Mouse (Mus musculus) midbrain, embryonic 10.5 days (tissue): Measurements from ENCODE around the gene Inpp4a. TPM values are rescaled to one million over a fixed set of nuclear protein-coding genes. Genes with fewer than 3 reads are reported as not detected.

ENCODE experiments used
- DNase-seq: peaks from one replicate; pipeline ENCODE4 v3.0.0-alpha.2; 2017; ENCODE audit warnings: low spot score
- H3K27ac ChIP-seq: fragments of 300-500 bp; sonication (generic); replicated peaks from 2 replicates; pipeline ENCODE4 v1.5.1; 2016; ENCODE audit warnings: mild to moderate bottlenecking
- H3K27me3 ChIP-seq: fragments of 300-500 bp; sonication (generic); 2 replicates; pipeline ENCODE4 v1.6.1; 2016; ENCODE audit warnings: low read depth, mild to moderate bottlenecking; ENCODE audit not compliant: poor library complexity, severe bottlenecking
- H3K36me3 ChIP-seq: fragments of 300-500 bp; sonication (generic); 2 replicates; pipeline ENCODE4 v1.6.1; 2016; ENCODE audit warnings: mild to moderate bottlenecking, moderate library complexity
- H3K4me1 ChIP-seq: fragments of 300-500 bp; sonication (generic); 2 replicates; pipeline ENCODE4 v1.6.1; 2016
- H3K4me3 ChIP-seq: fragments of 300-500 bp; sonication (generic); 2 replicates; pipeline ENCODE4 v1.5.1; 2016; ENCODE audit warnings: mild to moderate bottlenecking, moderate library complexity
- H3K9me3 ChIP-seq: fragments of 300-500 bp; sonication (generic); replicated peaks from 2 replicates; pipeline ENCODE4 v1.6.1; 2016; ENCODE audit warnings: mild to moderate bottlenecking
- WGBS: fragments of 180-500 bp; shearing (Covaris S2); methylation state at CpG from one replicate; pipeline ENCODE4 v1.1.7; 2016; 5-methylcytosine and 5-hydroxymethylcytosine counted together
- polyA plus RNA-seq: library from polyadenylated mRNA; unstranded; fragments of >200 nt; fragmentation: Nextera tagmentation; extraction: Ambion mirVana; gene quantifications from 2 replicates; pipeline ENCODE4 v1.2.1, GENCODE M21; 2016

Inpp4a gene
- polyA plus RNA-seq = 11.9 and 17.4 TPM in 2 replicates

DNA sequence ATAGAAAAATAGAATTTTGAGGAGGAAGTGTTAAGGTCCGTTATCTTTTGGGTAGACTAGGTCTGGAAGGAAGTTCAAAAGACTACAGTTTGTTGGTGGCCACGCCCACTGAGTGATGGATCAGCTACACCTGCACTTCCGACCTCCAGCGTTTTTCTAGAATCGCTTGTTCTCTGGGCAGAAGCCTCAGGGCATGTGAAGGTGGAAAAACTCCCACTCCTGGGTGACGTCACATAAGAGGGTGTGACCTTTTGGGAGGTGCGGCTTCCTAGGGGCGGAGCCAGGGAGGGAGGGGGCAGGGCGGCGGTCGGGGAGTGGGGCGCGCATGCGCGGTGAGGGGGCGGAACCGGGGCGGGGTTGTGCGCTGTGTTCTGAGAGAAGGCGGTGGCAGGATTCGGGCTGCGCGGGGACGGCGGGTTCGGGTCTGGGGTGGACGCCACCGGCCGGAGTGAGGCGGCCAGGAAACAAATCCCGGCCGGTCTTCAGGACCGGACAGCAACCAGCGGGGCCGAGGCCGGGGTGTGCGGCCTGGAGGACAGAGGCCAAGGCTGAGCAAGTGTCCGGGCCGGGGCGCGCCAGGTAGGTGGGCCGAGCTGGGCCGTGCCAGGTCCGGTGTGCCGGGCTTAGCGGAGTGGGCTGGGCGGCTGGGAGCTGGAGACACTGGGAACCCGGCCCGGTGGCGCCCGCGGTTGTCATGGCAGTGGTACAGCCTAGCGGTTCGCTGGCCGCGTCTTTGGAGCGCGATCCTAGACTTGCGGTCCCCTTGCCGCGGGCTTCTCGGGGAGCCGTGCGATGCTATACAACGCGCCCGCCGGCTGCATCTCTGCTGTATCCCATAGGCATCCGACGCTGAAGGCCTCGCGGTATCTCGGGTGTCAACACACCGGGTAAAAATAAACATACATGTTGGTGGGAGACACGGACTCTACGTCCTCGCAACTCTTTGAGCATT lies at the start of gene Inpp4a:
Gene Inpp4a, plus strand, starts transcription at position 326 of the 952 bp plus-strand sequence.
- peak; percentile 94 for DNase-seq
- Histone ChIP-seq H3K27ac (peak within 1 kb of the TSS; percentile 87), H3K4me1 (peaks cover 12% of the 10 kb centered on the region), H3K36me3 (no peaks in the 10 kb centered on the region), H3K9me3 (no peaks in the 10 kb centered on the region), H3K4me3 (peak within 1 kb of the TSS; percentile 95), H3K27me3 (peaks cover 8% of the 10 kb centered on the region)
- WGBS = 1% methylated on average over 77 of the region's 77 CpGs

DNA sequence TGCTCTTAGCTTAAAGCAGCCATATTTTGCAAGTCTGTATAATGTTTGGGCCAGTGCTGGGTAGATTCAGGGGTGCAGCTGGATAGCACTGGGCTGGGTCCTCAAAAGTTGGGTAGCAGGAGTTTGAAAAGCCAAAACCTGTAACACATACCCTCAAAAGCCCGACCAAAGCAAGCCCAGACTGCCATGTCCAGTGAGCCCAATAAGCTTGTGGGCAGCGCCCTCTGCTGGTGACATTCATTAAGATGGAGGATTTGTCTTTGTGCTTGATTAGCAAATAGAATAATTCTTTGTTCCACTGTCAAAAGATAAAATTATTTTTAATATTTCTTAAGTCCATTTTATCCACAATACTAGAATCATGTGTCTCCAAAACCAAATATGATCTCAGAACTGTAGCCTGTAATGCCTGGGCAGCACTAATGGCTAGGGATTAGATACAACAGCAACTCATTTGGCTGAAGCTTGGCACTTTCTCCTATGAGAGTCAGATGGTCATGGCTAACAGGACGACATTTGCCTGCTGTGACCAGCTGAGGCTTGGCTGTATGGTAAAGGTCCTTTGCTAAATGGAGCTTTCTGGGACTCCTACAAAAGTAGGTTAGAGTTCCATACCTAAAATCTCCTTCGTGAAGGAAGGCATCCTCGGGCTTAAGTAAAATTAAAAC lies 48.9 kb upstream of the Inpp4a start:
- WGBS = 44% methylated on average over 5 of the region's 5 CpGs

DNA sequence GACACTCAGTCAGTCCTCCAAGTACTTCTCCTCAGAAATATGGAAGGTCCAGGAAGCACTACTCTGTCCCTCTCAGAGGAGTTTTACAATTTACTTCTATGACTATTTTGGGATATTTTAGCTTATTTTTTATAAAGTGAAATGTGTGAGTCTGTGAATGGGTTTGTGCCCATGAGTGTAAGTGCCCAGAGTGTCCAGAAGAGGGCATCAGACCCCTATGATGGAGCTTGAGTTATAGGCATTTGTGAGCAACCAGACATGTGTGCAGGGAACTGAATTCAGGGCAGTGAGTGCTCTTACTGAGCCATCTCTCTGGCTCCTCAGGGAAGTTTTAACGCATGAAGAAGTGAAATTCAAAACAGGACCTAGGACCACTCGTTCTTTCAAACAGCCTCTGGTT lies 41.2 kb upstream of the Inpp4a start:
- no peak for DNase-seq
- no peak overlapping the region for H3K27ac ChIP-seq
- WGBS = 92% methylated on average over 2 of the region's 2 CpGs
- H3K4me1 ChIP-seq = no peaks in the 10 kb centered on the region
- no peaks in the 10 kb centered on the region for H3K27me3 ChIP-seq
- no peaks in the 10 kb centered on the region for H3K9me3 ChIP-seq
- no peak overlapping the region for H3K4me3 ChIP-seq
- H3K36me3 ChIP-seq = no peaks in the 10 kb centered on the region

More for the DNA sequence above, 48.9 kb upstream of the Inpp4a start:
- Histone ChIP-seq H3K27me3 (no peaks in the 10 kb centered on the region), H3K9me3 (no peaks in the 10 kb centered on the region), H3K36me3 (no peaks in the 10 kb centered on the region), H3K27ac (no peak overlapping the region), H3K4me1 (no peaks in the 10 kb centered on the region), H3K4me3 (no peak overlapping the region)
- DNase-seq = peak; percentile 78

DNA sequence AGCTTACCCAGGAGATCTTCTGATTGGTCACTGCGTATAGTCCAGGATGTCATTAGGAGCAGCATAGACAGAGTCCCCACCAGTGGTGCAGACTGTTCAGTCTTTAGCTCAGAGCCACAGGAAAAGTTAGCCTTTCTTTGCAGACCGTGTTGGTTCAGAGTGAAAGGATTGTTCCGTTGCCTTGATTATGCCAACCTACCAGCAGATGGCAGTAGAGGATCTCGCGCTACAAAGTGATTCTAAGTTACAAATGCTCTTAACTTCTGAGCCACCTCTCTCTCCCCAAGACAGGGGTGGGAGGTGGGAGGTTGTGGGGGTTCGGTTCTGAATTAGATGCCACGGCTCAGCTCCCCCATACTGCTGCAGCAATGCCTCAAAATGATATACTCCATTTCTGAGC lies 27.2 kb upstream of the Inpp4a start:
- H3K4me3 ChIP-seq = no peak overlapping the region
- WGBS = 9% methylated on average over 7 of the region's 7 CpGs
- no peaks in the 10 kb centered on the region for H3K36me3 ChIP-seq
- no peaks in the 10 kb centered on the region for H3K4me1 ChIP-seq
- H3K9me3 ChIP-seq = no peaks in the 10 kb centered on the region
- H3K27ac ChIP-seq = no peak overlapping the region
- no peaks in the 10 kb centered on the region for H3K27me3 ChIP-seq
- DNase-seq = peak; percentile 55

DNA sequence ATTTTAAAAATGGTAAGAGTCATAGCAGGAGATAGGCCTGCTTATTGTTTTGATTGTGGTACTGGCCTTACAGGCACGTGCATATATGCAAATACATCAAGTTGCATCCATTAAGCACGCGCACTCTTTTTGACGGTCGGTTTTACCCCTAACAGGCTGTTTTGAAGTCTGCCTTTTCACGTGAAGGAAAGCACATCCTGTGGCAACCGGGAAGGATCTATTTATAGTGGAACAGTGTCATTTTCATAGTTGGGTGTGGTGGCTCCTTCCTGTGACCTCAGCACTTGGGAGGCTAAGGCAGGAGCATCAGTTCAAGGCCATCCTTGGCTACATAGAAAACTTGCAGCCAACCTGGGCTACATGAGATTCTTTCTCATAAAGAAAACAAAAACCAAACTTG lies 13.1 kb upstream of the Inpp4a start:
- no peak for DNase-seq
- 86% methylated on average over 7 of the region's 7 CpGs for WGBS
- Histone ChIP-seq H3K4me3 (no peak overlapping the region), H3K36me3 (no peaks in the 10 kb centered on the region), H3K27me3 (no peaks in the 10 kb centered on the region), H3K4me1 (no peaks in the 10 kb centered on the region), H3K27ac (no peak overlapping the region), H3K9me3 (peaks cover 7% of the 10 kb centered on the region; the same call in 1 of the 2 replicates)

DNA sequence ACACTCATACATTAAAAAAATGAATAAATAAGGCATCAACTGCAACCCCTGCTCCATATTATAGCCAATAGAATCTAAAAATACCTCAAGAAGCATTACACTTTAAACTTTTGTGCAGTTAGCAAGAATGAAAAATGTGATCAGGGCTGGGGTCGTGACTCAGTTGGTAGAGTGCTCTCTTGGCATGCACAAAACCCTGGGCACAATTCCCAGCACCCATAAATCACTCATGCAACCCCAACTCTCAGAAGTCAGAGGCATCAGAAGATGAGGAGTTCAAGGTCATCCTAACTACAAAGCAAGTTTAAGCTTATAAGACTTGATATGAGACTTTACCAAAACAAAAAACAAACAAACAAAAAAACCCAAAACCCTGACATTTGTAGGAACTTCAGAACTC lies 11.9 kb upstream of the Inpp4a start:
- H3K9me3 ChIP-seq = peaks cover 7% of the 10 kb centered on the region; the same call in 1 of the 2 replicates
- no peak for DNase-seq
- no peaks in the 10 kb centered on the region for H3K27me3 ChIP-seq
- H3K36me3 ChIP-seq = no peaks in the 10 kb centered on the region
- H3K4me3 ChIP-seq = no peak overlapping the region
- no peak overlapping the region for H3K27ac ChIP-seq
- no peaks in the 10 kb centered on the region for H3K4me1 ChIP-seq
- WGBS = 86% methylated on average over 1 of the region's 1 CpGs

DNA sequence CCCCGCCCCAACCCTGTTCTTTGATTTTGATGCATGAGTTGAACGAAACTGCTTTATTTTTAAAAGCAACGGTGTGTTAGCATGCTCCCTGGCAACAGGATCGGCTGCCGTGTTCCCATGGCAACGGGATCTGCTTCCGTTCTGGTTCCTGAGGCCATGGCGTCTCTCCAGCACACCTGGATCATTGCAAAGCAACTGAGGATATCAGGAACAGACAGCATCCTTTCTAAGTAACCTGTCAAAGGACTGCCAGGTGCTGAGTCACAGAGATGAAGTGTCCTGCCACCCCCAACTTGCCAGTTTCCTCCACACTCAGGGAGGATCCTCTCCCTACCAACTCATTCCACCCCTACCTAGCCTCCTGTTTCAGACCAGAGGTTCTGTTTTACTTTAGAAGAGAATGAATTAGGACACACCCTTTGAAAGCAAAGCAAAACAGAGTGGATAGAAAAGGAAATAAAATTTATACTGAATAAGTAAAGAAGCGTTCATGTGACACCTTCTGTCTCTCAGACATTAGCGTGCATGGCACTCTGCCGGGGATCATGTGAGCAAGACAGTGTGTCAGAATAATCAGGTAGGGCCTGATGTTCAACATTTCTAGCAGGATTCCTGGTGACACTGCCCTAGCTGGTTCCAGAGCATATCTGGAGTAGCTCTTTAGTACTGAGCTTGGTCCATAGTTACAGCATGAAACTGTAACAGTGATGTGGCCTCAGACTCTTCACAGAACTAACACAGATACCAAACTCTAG lies 11.3 kb upstream of the Inpp4a start:
- no peaks in the 10 kb centered on the region for H3K36me3 ChIP-seq
- H3K27me3 ChIP-seq = no peaks in the 10 kb centered on the region
- H3K9me3 ChIP-seq = peaks cover 7% of the 10 kb centered on the region; the same call in 1 of the 2 replicates
- 79% methylated on average over 11 of the region's 11 CpGs for WGBS
- H3K4me1 ChIP-seq = no peaks in the 10 kb centered on the region
- H3K4me3 ChIP-seq = no peak overlapping the region
- DNase-seq = no peak
- H3K27ac ChIP-seq = no peak overlapping the region

DNA sequence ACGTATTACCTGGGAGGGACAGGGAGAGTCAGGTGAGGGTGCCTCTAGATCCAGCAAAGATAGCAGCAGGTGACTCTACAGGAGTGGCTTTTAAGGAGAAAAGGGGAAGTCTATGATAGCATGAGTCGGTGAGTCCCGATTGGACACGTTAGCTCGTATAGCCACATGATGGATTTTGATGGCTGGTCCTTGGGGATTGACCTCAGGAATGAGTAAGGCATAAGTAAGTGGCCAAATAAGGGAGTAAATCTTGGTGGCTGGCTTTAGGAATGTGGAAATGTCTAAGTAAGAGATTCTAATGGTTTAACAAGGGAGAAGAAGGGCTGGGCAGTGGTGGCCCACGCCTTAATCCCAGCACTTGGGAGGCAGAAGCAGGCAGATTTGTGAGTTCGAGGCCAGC lies 10.7 kb upstream of the Inpp4a start:
- H3K9me3 ChIP-seq = peaks cover 2% of the 10 kb centered on the region; the same call in 1 of the 2 replicates
- WGBS = 83% methylated on average over 7 of the region's 7 CpGs
- H3K4me3 ChIP-seq = no peak overlapping the region
- no peak for DNase-seq
- H3K27me3 ChIP-seq = no peaks in the 10 kb centered on the region
- H3K27ac ChIP-seq = no peak overlapping the region
- H3K36me3 ChIP-seq = no peaks in the 10 kb centered on the region
- H3K4me1 ChIP-seq = no peaks in the 10 kb centered on the region

DNA sequence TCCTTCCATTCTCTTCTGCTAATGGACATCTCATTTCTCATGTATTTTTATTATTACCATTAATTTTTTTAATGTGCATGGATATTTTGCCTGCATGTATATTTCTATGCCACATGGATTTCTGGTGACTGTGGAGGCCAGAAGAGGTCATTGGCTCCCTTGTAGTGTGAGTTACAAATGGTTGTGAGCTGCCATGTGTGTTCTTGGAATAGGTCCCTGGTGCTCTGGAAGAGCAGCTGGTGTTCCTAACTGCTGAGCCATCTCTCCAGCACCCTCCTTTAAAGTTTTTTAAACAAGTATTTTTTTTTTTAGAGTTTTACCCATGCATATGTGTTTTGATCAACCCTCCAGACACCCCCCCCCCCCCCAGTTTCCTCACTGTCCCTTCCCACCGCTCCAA lies 3.3 kb upstream of the Inpp4a start:
- WGBS = 43% methylated on average over 1 of the region's 1 CpGs
- Histone ChIP-seq H3K9me3 (no peaks in the 10 kb centered on the region), H3K36me3 (no peaks in the 10 kb centered on the region), H3K27ac (no peak overlapping the region), H3K27me3 (peaks cover 8% of the 10 kb centered on the region), H3K4me3 (no peak overlapping the region), H3K4me1 (peaks cover 12% of the 10 kb centered on the region)
- DNase-seq = no peak

DNA sequence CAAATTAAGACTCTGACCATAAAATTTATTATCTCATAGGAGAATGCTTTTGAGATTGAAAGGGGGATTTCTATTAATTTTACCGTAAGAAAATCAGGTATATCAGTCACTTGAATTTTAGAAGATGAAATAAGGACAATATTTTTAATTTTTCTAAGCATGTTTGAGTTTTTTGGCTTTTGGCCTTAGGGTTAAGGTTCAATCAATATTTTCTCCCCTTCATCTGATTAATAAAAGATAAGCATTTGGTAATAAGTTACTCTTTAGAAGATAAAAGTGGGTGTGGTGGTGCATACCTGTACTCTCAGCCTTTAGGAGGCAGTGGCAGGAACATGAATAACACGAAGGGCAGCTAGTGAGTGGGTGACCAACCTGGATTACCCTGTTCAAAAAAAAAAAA lies 761 bp upstream of the Inpp4a start:
- WGBS = 81% methylated on average over 2 of the region's 2 CpGs
- no peak for DNase-seq
- H3K4me1 ChIP-seq = peaks cover 12% of the 10 kb centered on the region

DNA sequence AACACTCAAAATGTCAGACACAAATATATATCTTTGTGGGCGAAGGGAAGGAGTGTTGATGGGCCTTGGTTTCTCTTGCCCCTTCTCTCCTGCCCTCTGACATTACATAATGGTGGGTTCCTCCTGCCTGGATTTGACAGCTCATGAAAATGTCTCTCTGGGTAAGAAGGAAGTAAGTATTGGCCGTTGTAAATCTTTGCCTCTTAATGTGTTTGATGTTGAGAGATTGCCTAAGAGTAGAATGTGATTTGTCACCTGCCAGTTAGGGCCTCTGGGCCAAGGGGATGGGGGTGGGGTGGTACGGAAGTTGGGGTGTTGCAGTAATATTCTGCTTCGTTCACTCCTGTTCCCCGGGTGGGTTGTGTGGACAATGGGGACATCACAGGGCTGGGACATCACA lies 985 bp downstream of the Inpp4a start:
- Histone ChIP-seq H3K4me3 (peak overlapping the region; percentile 95), H3K36me3 (no peaks in the 10 kb centered on the region), H3K27me3 (peaks cover 8% of the 10 kb centered on the region), H3K4me1 (peaks cover 12% of the 10 kb centered on the region), H3K9me3 (no peaks in the 10 kb centered on the region), H3K27ac (no peak overlapping the region)
- no peak for DNase-seq
- WGBS = 85% methylated on average over 5 of the region's 5 CpGs

More for the DNA sequence above, 761 bp upstream of the Inpp4a start:
- Histone ChIP-seq H3K9me3 (no peaks in the 10 kb centered on the region), H3K36me3 (no peaks in the 10 kb centered on the region), H3K27me3 (peaks cover 8% of the 10 kb centered on the region), H3K4me3 (no peak overlapping the region), H3K27ac (no peak overlapping the region)

DNA sequence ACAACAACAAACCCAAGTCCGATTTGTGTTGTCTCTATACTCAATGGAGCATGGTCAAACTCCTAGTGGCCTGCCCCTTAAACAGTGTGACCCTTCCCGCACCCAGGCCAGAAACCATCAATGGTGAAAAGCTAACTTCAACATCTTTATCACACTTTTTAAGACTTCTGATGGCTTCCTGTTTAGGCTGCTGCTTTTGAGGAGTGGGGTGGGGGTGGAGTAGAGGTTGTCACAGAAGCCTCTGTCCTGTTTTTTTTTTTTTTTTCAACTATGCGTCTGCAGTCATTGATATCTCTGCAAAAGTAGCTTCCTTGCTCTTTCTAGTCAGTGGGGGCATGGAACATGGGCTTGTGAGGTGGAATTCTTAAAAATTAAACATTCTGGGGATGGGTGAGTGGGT lies 3.1 kb downstream of the Inpp4a start:
- Histone ChIP-seq H3K27me3 (peaks cover 8% of the 10 kb centered on the region), H3K4me3 (no peak overlapping the region), H3K9me3 (no peaks in the 10 kb centered on the region), H3K27ac (no peak overlapping the region), H3K36me3 (no peaks in the 10 kb centered on the region), H3K4me1 (peaks cover 12% of the 10 kb centered on the region)
- 84% methylated on average over 3 of the region's 3 CpGs for WGBS
- no peak for DNase-seq
